Mouse (Mus musculus) midbrain, embryonic 14.5 days (tissue): ENCODE data around the gene Vsir. TPM values are rescaled to one million over a fixed set of nuclear protein-coding genes. Genes with fewer than 3 reads are reported as not detected.

Experiments
- ATAC-seq: fragments of 200-750 bp; cut with Nextera tagmentation; 2 replicates; pipeline ENCODE4 v1.8.0; 2017; ENCODE audit warnings: moderate number of reproducible peaks, moderate library complexity; ENCODE audit not compliant: low FRiP score, low TSS enrichment
- DNase-seq: peaks from one replicate; pipeline ENCODE4 v3.0.0-alpha.2; 2015
- H3K27ac ChIP-seq: fragments of 300-500 bp; sonication (generic); replicated peaks from 2 replicates; pipeline ENCODE4 v1.5.1; 2014; ENCODE audit warnings: mild to moderate bottlenecking, low read depth, low read length, moderate library complexity
- H3K27me3 ChIP-seq: fragments of 300-500 bp; sonication (generic); 2 replicates; pipeline ENCODE4 v1.6.1; 2014; ENCODE audit warnings: low read length, control low read depth, mixed read lengths; ENCODE audit not compliant: control insufficient read depth, insufficient read depth
- H3K36me3 ChIP-seq: fragments of 300-500 bp; sonication (generic); 2 replicates; pipeline ENCODE4 v1.6.1; 2014; ENCODE audit warnings: low read length, control low read depth; ENCODE audit not compliant: control insufficient read depth, insufficient read depth
- H3K4me1 ChIP-seq: fragments of 300-500 bp; sonication (generic); 2 replicates; pipeline ENCODE4 v1.6.1; 2014; ENCODE audit warnings: mild to moderate bottlenecking, antibody characterized with exemption, low read length, control low read depth; ENCODE audit not compliant: control insufficient read depth, insufficient read depth
- H3K4me2 ChIP-seq: fragments of 300-500 bp; sonication (generic); 2 replicates; pipeline ENCODE4 v1.6.1; 2014; ENCODE audit warnings: mild to moderate bottlenecking, low read length, moderate library complexity
- H3K4me3 ChIP-seq: fragments of 300-500 bp; sonication (generic); replicated peaks from 2 replicates; pipeline ENCODE4 v1.5.1; 2014; ENCODE audit warnings: low read depth, low read length
- H3K9ac ChIP-seq: fragments of 300-500 bp; sonication (generic); replicated peaks from 2 replicates; pipeline ENCODE4 v1.6.1; 2014; ENCODE audit warnings: mild to moderate bottlenecking, low read length, moderate library complexity
- H3K9me3 ChIP-seq: fragments of 300-500 bp; sonication (generic); 2 replicates; pipeline ENCODE4 v1.6.1; 2016; ENCODE audit warnings: low read length, control low read depth, mixed read lengths; ENCODE audit not compliant: control insufficient read depth
- WGBS: fragments of 180-500 bp; shearing (Covaris S2); extraction: QIAGEN DNeasy Blood & Tissue Kit; methylation state at CpG from one replicate; pipeline ENCODE4 v1.1.7; 2014; 5-methylcytosine and 5-hydroxymethylcytosine counted together
- polyA plus RNA-seq: library from polyadenylated mRNA; unstranded; fragments of >200 nt; fragmentation: Nextera tagmentation; extraction: Ambion mirVana; gene quantifications from 2 replicates; pipeline ENCODE4 v1.2.1, GENCODE M21; 2014

The Vsir gene
- polyA plus RNA-seq, 1 experiment from 2014 or later = 2.7 TPM

DNA sequence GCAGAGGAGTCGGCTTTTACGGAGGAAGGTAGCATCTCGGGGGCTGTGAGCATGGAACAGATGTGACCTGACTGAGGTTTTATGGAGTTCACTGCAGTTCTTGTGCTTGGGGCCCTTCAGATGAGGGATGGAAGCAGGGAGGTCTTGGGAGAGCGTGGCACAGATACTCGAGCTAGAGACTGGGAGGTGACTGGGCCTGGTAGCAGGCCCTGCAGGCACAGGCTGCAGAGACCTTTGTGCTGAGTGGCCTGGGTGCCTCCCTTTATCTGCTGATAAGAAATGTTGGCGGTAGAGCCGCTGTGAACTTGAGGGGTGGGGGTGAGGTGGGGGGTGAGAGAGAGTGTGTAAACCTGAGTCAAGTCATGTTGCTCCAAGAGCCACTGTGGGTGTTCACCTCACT, 12.1 kb upstream of the Vsir start:
- Histone ChIP-seq H3K9ac (no peak overlapping the region), H3K4me3 (no peak overlapping the region), H3K36me3 (no peaks in the 10 kb centered on the region), H3K9me3 (no peaks in the 10 kb centered on the region), H3K27ac (no peak overlapping the region), H3K4me1 (no peaks in the 10 kb centered on the region), H3K27me3 (no peaks in the 10 kb centered on the region), H3K4me2 (no peak overlapping the region)
- WGBS = 88% methylated on average over 7 of the region's 7 CpGs
- DNase-seq (no peak), ATAC-seq (no peak)

DNA sequence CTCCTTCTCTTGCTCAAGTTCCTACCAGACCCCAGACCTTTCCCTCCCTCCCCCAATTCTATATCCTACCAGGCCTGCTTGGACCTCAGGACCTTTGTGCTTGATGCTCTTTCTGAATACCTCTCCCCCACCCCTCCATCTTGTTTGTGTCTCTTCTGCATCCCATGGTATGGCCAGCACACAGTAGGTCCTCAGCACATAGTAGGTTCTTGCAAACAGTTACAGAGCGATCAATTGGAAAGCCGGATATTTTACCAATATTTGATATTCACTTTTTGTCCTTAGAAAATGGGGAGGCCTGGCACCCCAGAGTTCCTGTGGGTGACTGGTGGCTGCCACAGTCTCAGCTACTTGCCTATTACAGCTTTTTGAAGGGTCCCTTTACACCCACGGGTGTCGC, 11.6 kb upstream of the Vsir start:
- Histone ChIP-seq H3K4me3 (no peak overlapping the region), H3K9ac (no peak overlapping the region), H3K9me3 (no peaks in the 10 kb centered on the region), H3K36me3 (no peaks in the 10 kb centered on the region), H3K4me2 (no peak overlapping the region), H3K27me3 (no peaks in the 10 kb centered on the region), H3K27ac (no peak overlapping the region), H3K4me1 (no peaks in the 10 kb centered on the region)
- ATAC-seq (no peak), DNase-seq (no peak)
- WGBS = 93% methylated on average over 4 of the region's 4 CpGs

DNA sequence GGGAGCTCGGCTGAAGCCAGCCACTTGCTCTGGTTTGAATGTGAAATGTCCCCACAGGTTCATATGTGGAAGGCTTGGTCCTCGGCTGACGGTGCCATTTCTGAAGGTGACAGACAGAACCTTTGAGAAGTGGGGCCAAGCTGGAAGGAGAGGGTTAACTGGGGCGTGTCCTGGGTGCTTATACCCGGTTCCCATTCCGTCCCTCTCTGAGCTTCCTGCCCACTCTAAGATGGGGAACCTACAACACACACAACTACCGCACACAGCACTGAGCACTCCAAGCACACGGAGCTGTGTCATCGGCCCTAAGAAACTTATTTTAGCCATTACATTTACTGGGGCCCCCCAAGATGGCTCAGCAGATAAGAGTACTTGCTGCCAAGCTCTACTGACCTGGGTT, 5.1 kb upstream of the Vsir start:
- H3K9ac ChIP-seq = no peak overlapping the region
- no peak overlapping the region for H3K4me3 ChIP-seq
- H3K36me3 ChIP-seq = no peaks in the 10 kb centered on the region
- DNase-seq (no peak), ATAC-seq (no peak)
- no peak overlapping the region for H3K4me2 ChIP-seq
- peaks cover under 1% of the 10 kb centered on the region; the same call in 1 of the 2 replicates for H3K27me3 ChIP-seq
- H3K27ac ChIP-seq = no peak overlapping the region
- peaks cover 2% of the 10 kb centered on the region; the same call in 1 of the 2 replicates for H3K4me1 ChIP-seq
- WGBS = 81% methylated on average over 9 of the region's 9 CpGs
- no peaks in the 10 kb centered on the region for H3K9me3 ChIP-seq

GRCm38 (mm10) chr10:60344111-60344510, 2.5 kb upstream of the Vsir start:
- peaks cover 14% of the 10 kb centered on the region for H3K27me3 ChIP-seq
- no peak for ATAC-seq
- no peak overlapping the region for H3K4me3 ChIP-seq
- peaks cover 10% of the 10 kb centered on the region; the same call in 1 of the 2 replicates for H3K4me1 ChIP-seq
- no peak for DNase-seq
- no peak overlapping the region for H3K4me2 ChIP-seq
- 91% methylated on average over 3 of the region's 3 CpGs for WGBS
- H3K9ac ChIP-seq = no peak overlapping the region
- no peaks in the 10 kb centered on the region for H3K36me3 ChIP-seq
- H3K27ac ChIP-seq = no peak overlapping the region
- no peaks in the 10 kb centered on the region for H3K9me3 ChIP-seq

- no peaks in the 10 kb centered on the region for H3K36me3 ChIP-seq
- peaks cover 14% of the 10 kb centered on the region for H3K27me3 ChIP-seq
- DNase-seq (no peak), ATAC-seq (no peak)
- no peak overlapping the region for H3K27ac ChIP-seq
- H3K4me1 ChIP-seq = peaks cover 10% of the 10 kb centered on the region; the same call in 1 of the 2 replicates
- WGBS = 89% methylated on average over 4 of the region's 4 CpGs
- H3K4me2 ChIP-seq = no peak overlapping the region
- H3K9me3 ChIP-seq = no peaks in the 10 kb centered on the region
- H3K9ac ChIP-seq = no peak overlapping the region
- no peak overlapping the region for H3K4me3 ChIP-seq
These were observed 595 bp upstream of the Vsir start for GRCm38 (mm10) chr10:60346056-60346455.

GRCm38 (mm10) chr10:60347768-60348610, 1.3 kb downstream of the Vsir start:
- Histone ChIP-seq H3K27me3 (peaks cover 14% of the 10 kb centered on the region), H3K9ac (no peak overlapping the region), H3K4me3 (no peak overlapping the region), H3K4me1 (peaks cover 13% of the 10 kb centered on the region; the same call in 1 of the 2 replicates), H3K4me2 (no peak overlapping the region), H3K36me3 (no peaks in the 10 kb centered on the region), H3K9me3 (no peaks in the 10 kb centered on the region), H3K27ac (no peak overlapping the region)
- WGBS = 36% methylated on average over 9 of the region's 9 CpGs
- no peak for DNase-seq
- ATAC-seq = no peak

DNA sequence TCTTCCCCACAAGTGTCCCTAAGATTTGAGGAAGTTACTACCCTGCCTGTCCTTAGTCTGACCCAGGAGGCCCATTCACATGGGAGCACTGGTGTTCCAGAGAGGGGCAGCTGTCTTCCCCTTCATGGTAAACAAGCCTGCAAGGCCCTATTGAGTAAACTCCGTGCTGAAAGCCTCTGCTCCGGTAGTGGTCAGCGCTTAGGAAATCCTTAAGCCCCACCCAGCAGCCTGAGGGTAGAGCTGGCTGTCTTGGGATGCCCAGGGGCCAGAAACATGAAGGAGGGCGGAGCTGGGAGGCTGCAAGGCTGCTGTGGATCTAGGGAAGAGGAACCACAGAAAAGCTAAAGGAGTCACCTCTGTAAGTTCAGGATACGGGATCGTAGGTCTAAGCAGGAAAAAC, 2.4 kb downstream of the Vsir start:
- Histone ChIP-seq H3K4me1 (peaks cover 13% of the 10 kb centered on the region; the same call in 1 of the 2 replicates), H3K4me3 (no peak overlapping the region), H3K4me2 (no peak overlapping the region), H3K27me3 (peaks cover 14% of the 10 kb centered on the region), H3K9me3 (no peaks in the 10 kb centered on the region), H3K36me3 (no peaks in the 10 kb centered on the region), H3K9ac (no peak overlapping the region), H3K27ac (no peak overlapping the region)
- no peak for ATAC-seq
- WGBS = 42% methylated on average over 6 of the region's 6 CpGs
- DNase-seq = no peak

- no peak overlapping the region for H3K4me3 ChIP-seq
- peaks cover 14% of the 10 kb centered on the region for H3K27me3 ChIP-seq
- H3K27ac ChIP-seq = no peak overlapping the region
- 92% methylated on average over 5 of the region's 5 CpGs for WGBS
- H3K9ac ChIP-seq = no peak overlapping the region
- no peak overlapping the region for H3K4me2 ChIP-seq
- ATAC-seq (no peak), DNase-seq (no peak)
- no peaks in the 10 kb centered on the region for H3K36me3 ChIP-seq
- peaks cover 13% of the 10 kb centered on the region; the same call in 1 of the 2 replicates for H3K4me1 ChIP-seq
- H3K9me3 ChIP-seq = no peaks in the 10 kb centered on the region
These were observed 3.0 kb downstream of the Vsir start for GRCm38 (mm10) chr10:60349644-60350043.
